Mouse (Mus musculus) adrenal gland, adult 8-10 months (tissue): Measurements from ENCODE around the gene Fndc7. TPM values are rescaled to one million over a fixed set of nuclear protein-coding genes. Genes with fewer than 3 reads are reported as not detected.

Source experiments
- total RNA-seq, 4 experiments: library from RNA; stranded (reverse); gene quantifications; 2 replicates each; pipeline ENCODE4 v1.2.4; 2022

The Fndc7 gene
- total RNA-seq, 4 experiments from 2014 or later = 0.35 to 2.2 (median 0.90) TPM

Other genes starting within 250 kb of the Fndc7 start
- 10 to 100 TPM; 45.3 to 56.4 (median 50.8) TPM for gene Clcc1, start 236.1 kb downstream of the Fndc7 start, total RNA-seq
- gene Gpsm2, start 167.7 kb downstream of the Fndc7 start, total RNA-seq = 1 to 10 TPM; 1.9 to 2.8 (median 2.2) TPM
- gene Aknad1, start 150.3 kb downstream of the Fndc7 start, total RNA-seq = under 1 TPM in 1 of 4 experiments, not detected in 3; 0.07 TPM
- 10 to 100 TPM; 59.8 to 75.3 (median 63.4) TPM for gene Stxbp3, start 49.5 kb downstream of the Fndc7 start, total RNA-seq
- gene Prpf38b, start 21.7 kb upstream of the Fndc7 start, total RNA-seq = 10 to 100 TPM; 43.0 to 81.4 (median 55.3) TPM
- under 1 TPM in 1 of 4 experiments, not detected in 3; 0.17 TPM for gene Henmt1, start 49.9 kb upstream of the Fndc7 start, total RNA-seq
- gene Gm9857, start 50.4 kb upstream of the Fndc7 start, total RNA-seq = not detected
- 1 to 10 TPM; 5.1 to 9.5 (median 6.9) TPM for gene Fam102b, start 137.6 kb upstream of the Fndc7 start, total RNA-seq
- gene Slc25a54, start 190.5 kb upstream of the Fndc7 start, total RNA-seq = not detected
- gene Slc25a24, start 233.1 kb upstream of the Fndc7 start, total RNA-seq = 100 to 1,000 TPM in 1 of 4 experiments, 10 to 100 TPM in 3; 69.4 to 106 (median 84.9) TPM